Mouse (Mus musculus) liver, adult 2 months (tissue): ENCODE results near the gene Ptpra.

Experiments used
- CTCF ChIP-seq: fragments of 200-500 bp; IDR thresholded peaks from 2 replicates; pipeline ENCODE4 v1.5.1; 2011; ENCODE audit warnings: low read depth, low read length, control low read depth
- POLR2A ChIP-seq: fragments of 200-500 bp; IDR thresholded peaks from 2 replicates; pipeline ENCODE4 v1.6.1; 2011; ENCODE audit warnings: low read length, control low read depth; ENCODE audit not compliant: insufficient read depth; ENCODE audit errors: extremely low read depth

DNA sequence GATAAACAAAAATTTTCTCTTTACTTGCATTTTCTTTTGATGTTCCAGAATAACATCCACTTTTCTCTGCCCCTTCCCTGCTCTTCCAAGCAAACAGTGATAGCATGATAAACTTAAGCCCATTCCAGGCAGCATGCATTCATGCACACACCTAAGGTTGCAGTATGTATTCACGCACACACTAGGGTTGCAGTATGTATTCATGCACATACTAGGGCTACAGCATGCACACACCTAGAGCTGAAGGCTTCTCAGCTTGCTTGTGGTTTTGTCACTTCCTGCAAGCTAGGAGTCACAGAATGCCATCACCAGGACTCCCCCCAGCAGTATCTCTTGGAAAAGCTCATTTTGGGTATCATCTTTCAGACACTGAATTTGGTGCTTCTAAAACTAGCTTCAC is 13.3 kb upstream of the Ptpra start:
- TF ChIP-seq CTCF (no peak), POLR2A (no peak)
